In genomic region chr7:103825536-103826254, GRCm38 (mm10) we compare ENCODE assay signal across 32 mouse cellular contexts. TPM values are rescaled to one million over a fixed set of nuclear protein-coding genes. Genes with fewer than 3 reads are reported as not detected.
DNase-seq lines count a peak whose midpoint lies in the region; ATAC-seq and TF ChIP-seq lines count a peak whose summit lies in the region.
"Had no signal": no experiment of that assay in that cellular context is flagged by ENCODE, and none has a peak within 500 bp of the region (broad histone marks: within the 10 kb centered on the region; RNA-seq: fewer than 3 reads in every experiment).

No protein-coding gene starts in this region.

- H3K27ac ChIP-seq in intestine, embryonic 15.5 days = no peak overlapping the region
- no peak overlapping the region for H3K27ac ChIP-seq in intestine, postnatal 0 days (ENCODE audit: low read depth, low read length)
- H3K27ac ChIP-seq in liver, embryonic 11.5 days (ENCODE audit: low read depth, low read length) = no peak overlapping the region
- H3K27ac ChIP-seq in liver, postnatal 0 days (ENCODE audit: low read depth) = peak overlapping the region; percentile 85
- H3K27ac ChIP-seq: embryonic facial prominence, embryonic 10.5 days; forebrain, embryonic 12.5 days; heart, embryonic 15.5 days; hindbrain, embryonic 13.5 days; layer of hippocampus, adult 2 months; midbrain, embryonic 12.5 days had no signal

- H3K9me3 ChIP-seq in intestine, embryonic 15.5 days = no peaks in the 10 kb centered on the region
- no peaks in the 10 kb centered on the region for H3K9me3 ChIP-seq in intestine, postnatal 0 days (ENCODE audit: control insufficient read depth)
- no peaks in the 10 kb centered on the region for H3K9me3 ChIP-seq in liver, embryonic 11.5 days (ENCODE audit: control insufficient read depth, low read length)
- H3K9me3 ChIP-seq in liver, postnatal 0 days (ENCODE audit: low read length) = no peaks in the 10 kb centered on the region
- H3K9me3 ChIP-seq: embryonic facial prominence, embryonic 10.5 days; forebrain, embryonic 12.5 days; heart, embryonic 15.5 days; hindbrain, embryonic 13.5 days; midbrain, embryonic 12.5 days had no signal

- H3K4me1 ChIP-seq in intestine, embryonic 15.5 days (replicated peaks) = no peaks in the 10 kb centered on the region
- no peaks in the 10 kb centered on the region for H3K4me1 ChIP-seq in intestine, postnatal 0 days (replicated peaks; ENCODE audit: control insufficient read depth, insufficient read depth, low read length)
- peaks cover 10% of the 10 kb centered on the region for H3K4me1 ChIP-seq in liver, embryonic 11.5 days (replicated peaks; ENCODE audit: control insufficient read depth, insufficient read depth, low read length)
- H3K4me1 ChIP-seq in liver, postnatal 0 days (ENCODE audit: insufficient read depth) = 0 out of 2 replicates have a peak, but pooled peaks cover 2% of the 10 kb centered on the region
- H3K4me1 ChIP-seq: embryonic facial prominence, embryonic 10.5 days; forebrain, embryonic 12.5 days; heart, embryonic 15.5 days; hindbrain, embryonic 13.5 days; midbrain, embryonic 12.5 days had no signal

- peak; percentile 84 for DNase-seq in c-Kit-positive CD71-positive TER-119-positive erythroid progenitor cells, embryonic 14.5 days (ENCODE audit: low spot score)
- DNase-seq in liver, embryonic 11.5 days (ENCODE audit: low spot score) = no peak
- no peak for DNase-seq in liver, postnatal 0 days
- no peak for DNase-seq in gastrocnemius, postnatal 4 days (ENCODE audit: low spot score in 2 of 2)
- DNase-seq in yolk sac, embryonic 10.5 days (ENCODE audit: low spot score) = no peak
- DNase-seq in ovary, postnatal 36 days (ENCODE audit: low spot score) = no peak
- DNase-seq: adrenal gland, postnatal 14 days; cerebellum, adult 9-10 months; gastrocnemius, postnatal 25 days; heart, postnatal 36 days; kidney, adult 8-10 months; kidney, postnatal 25 days; lung, postnatal 10 days; right cerebral cortex, postnatal 14 days; spleen, adult 18-20 months; thymus, adult 18-20 months; thymus, postnatal 4 days had no signal

- H3K27me3 ChIP-seq in intestine, embryonic 15.5 days (replicated peaks) = no peaks in the 10 kb centered on the region
- H3K27me3 ChIP-seq in intestine, postnatal 0 days (replicated peaks; ENCODE audit: control insufficient read depth, insufficient read depth, low read length) = no peaks in the 10 kb centered on the region
- H3K27me3 ChIP-seq in liver, embryonic 11.5 days (replicated peaks; ENCODE audit: control insufficient read depth, insufficient read depth, low read length) = no peaks in the 10 kb centered on the region
- no peaks in the 10 kb centered on the region for H3K27me3 ChIP-seq in liver, postnatal 0 days (ENCODE audit: insufficient read depth, low read length)
- H3K27me3 ChIP-seq: forebrain, embryonic 12.5 days; heart, embryonic 15.5 days; hindbrain, embryonic 13.5 days; midbrain, embryonic 12.5 days had no signal

- peak; percentile 65 for TF ChIP-seq EP300 in liver, postnatal 0 days (IDR thresholded peaks at IDR 0.05; ENCODE audit: low read depth)

- no peaks in the 10 kb centered on the region for H3K36me3 ChIP-seq in intestine, embryonic 15.5 days
- no peaks in the 10 kb centered on the region for H3K36me3 ChIP-seq in intestine, postnatal 0 days (ENCODE audit: control insufficient read depth, insufficient read depth)
- H3K36me3 ChIP-seq in liver, embryonic 11.5 days (ENCODE audit: control insufficient read depth, insufficient read depth, low read length) = no peaks in the 10 kb centered on the region
- H3K36me3 ChIP-seq in liver, postnatal 0 days (replicated peaks; ENCODE audit: insufficient read depth, low read length) = no peaks in the 10 kb centered on the region
- H3K36me3 ChIP-seq: embryonic facial prominence, embryonic 10.5 days; forebrain, embryonic 12.5 days; heart, embryonic 15.5 days; hindbrain, embryonic 13.5 days; midbrain, embryonic 12.5 days had no signal

- ATAC-seq in intestine, embryonic 15.5 days = peak; percentile 84; the same call in 1 of the 2 replicates
- ATAC-seq in intestine, postnatal 0 days = no peak
- peak; percentile 80 for ATAC-seq in liver, embryonic 11.5 days (replicated peaks; ENCODE audit: low FRiP score)
- ATAC-seq in liver, postnatal 0 days = peak; percentile 59

- no peak overlapping the region for H3K4me2 ChIP-seq in intestine, embryonic 15.5 days (replicated peaks)
- H3K4me2 ChIP-seq in intestine, postnatal 0 days (replicated peaks; ENCODE audit: low read depth) = no peak overlapping the region
- no peak overlapping the region for H3K4me2 ChIP-seq in liver, embryonic 11.5 days
- H3K4me2 ChIP-seq in liver, postnatal 0 days (ENCODE audit: low read depth, low read length) = no peak overlapping the region; the same call in 1 of the 2 replicates
- H3K4me2 ChIP-seq: forebrain, embryonic 12.5 days; heart, embryonic 15.5 days; hindbrain, embryonic 13.5 days; midbrain, embryonic 12.5 days had no signal

- no peak for TF ChIP-seq CTCF in intestine, postnatal 0 days (IDR thresholded peaks at IDR 0.05; ENCODE audit: low read depth)
- TF ChIP-seq CTCF in liver, postnatal 0 days (IDR thresholded peaks at IDR 0.05; ENCODE audit: low read depth) = no peak

- WGBS in intestine, embryonic 15.5 days = 87% methylated on average over 3 of the region's 3 CpGs
- 91% methylated on average over 3 of the region's 3 CpGs for WGBS in intestine, postnatal 0 days
- WGBS in liver, embryonic 11.5 days = 90% methylated on average over 3 of the region's 3 CpGs
- WGBS in liver, postnatal 0 days (ENCODE audit: insufficient replicate concordance) = 79% methylated on average over 3 of the region's 3 CpGs

- no peak overlapping the region for H3K9ac ChIP-seq in intestine, embryonic 15.5 days
- no peak overlapping the region for H3K9ac ChIP-seq in intestine, postnatal 0 days (ENCODE audit: low read depth, low read length)
- no peak overlapping the region for H3K9ac ChIP-seq in liver, embryonic 11.5 days (ENCODE audit: low read depth, low read length)
- no peak overlapping the region for H3K9ac ChIP-seq in liver, postnatal 0 days (replicated peaks)
- H3K9ac ChIP-seq: forebrain, embryonic 12.5 days; heart, embryonic 15.5 days; hindbrain, embryonic 13.5 days; midbrain, embryonic 12.5 days had no signal

- H3K4me3 ChIP-seq in intestine, embryonic 15.5 days (replicated peaks) = no peak overlapping the region
- H3K4me3 ChIP-seq in intestine, postnatal 0 days (ENCODE audit: low read depth, low read length) = no peak overlapping the region
- no peak overlapping the region for H3K4me3 ChIP-seq in liver, embryonic 11.5 days (ENCODE audit: low read depth, low read length)
- H3K4me3 ChIP-seq in liver, postnatal 0 days (ENCODE audit: low read depth, low read length) = peak overlapping the region; percentile 40
- H3K4me3 ChIP-seq: embryonic facial prominence, embryonic 10.5 days; forebrain, embryonic 12.5 days; heart, embryonic 15.5 days; hindbrain, embryonic 13.5 days; layer of hippocampus, adult 2 months; midbrain, embryonic 12.5 days had no signal

RNA-seq across cellular contexts. Expression of gene Hbb-bs, which starts 2.2 kb away (rescaled TPM):
- 7,434 and 7,479 TPM in 2 replicates for polyA plus RNA-seq in intestine, embryonic 15.5 days (2015; fragmentation: Nextera tagmentation; extraction: Ambion mirVana)
- polyA plus RNA-seq in intestine, postnatal 0 days (2015; fragmentation: Nextera tagmentation; extraction: Ambion mirVana) = 726 and 1,073 TPM in 2 replicates
- polyA plus RNA-seq in liver, embryonic 11.5 days (2014; fragmentation: Nextera tagmentation; extraction: Ambion mirVana) = 9,439 and 11,024 TPM in 2 replicates
- 51,353 and 55,260 TPM in 2 replicates for polyA plus RNA-seq in liver, postnatal 0 days (2015; fragmentation: Nextera tagmentation; extraction: Ambion mirVana)
- total RNA-seq in gastrocnemius, postnatal 4 days (2021) = 100 to 1,000 TPM; 289 to 541 TPM

RNA-seq across cellular contexts. Expression of gene Hbb-bt, which starts 11.9 kb away (rescaled TPM):
- polyA plus RNA-seq in intestine, embryonic 15.5 days (2015; fragmentation: Nextera tagmentation; extraction: Ambion mirVana) = 2,721 and 2,775 TPM in 2 replicates
- 164 and 228 TPM in 2 replicates for polyA plus RNA-seq in intestine, postnatal 0 days (2015; fragmentation: Nextera tagmentation; extraction: Ambion mirVana)
- 7,398 and 7,943 TPM in 2 replicates for polyA plus RNA-seq in liver, embryonic 11.5 days (2014; fragmentation: Nextera tagmentation; extraction: Ambion mirVana)
- 16,738 and 17,184 TPM in 2 replicates for polyA plus RNA-seq in liver, postnatal 0 days (2015; fragmentation: Nextera tagmentation; extraction: Ambion mirVana)
- total RNA-seq in gastrocnemius, postnatal 4 days (2021) = 10 to 100 TPM; 62.8 to 81.8 TPM

RNA-seq across cellular contexts. Expression of gene Hbb-bh2, which starts 14.6 kb away (rescaled TPM):
- polyA plus RNA-seq in intestine, embryonic 15.5 days (2015; fragmentation: Nextera tagmentation; extraction: Ambion mirVana) = not detected in 2 replicates
- not detected in 2 replicates for polyA plus RNA-seq in intestine, postnatal 0 days (2015; fragmentation: Nextera tagmentation; extraction: Ambion mirVana)
- polyA plus RNA-seq in liver, embryonic 11.5 days (2014; fragmentation: Nextera tagmentation; extraction: Ambion mirVana) = not detected in 2 replicates
- polyA plus RNA-seq in liver, postnatal 0 days (2015; fragmentation: Nextera tagmentation; extraction: Ambion mirVana) = not detected in 2 replicates
- total RNA-seq in gastrocnemius, postnatal 4 days (2021) = not detected
- total RNA-seq: adrenal gland, postnatal 14 days; common myeloid progenitor, adult 5-6 weeks; gastrocnemius, postnatal 25 days; heart, adult 8-10 months; heart, postnatal 36 days; layer of hippocampus, adult 2 months; layer of hippocampus, postnatal 36 days; left cerebral cortex, postnatal 36 days; megakaryocyte, adult 5-6 weeks had no signal
- polyA plus RNA-seq: heart, embryonic 15.5 days; hindbrain, embryonic 13.5 days; limb, embryonic 14.5 days; midbrain, embryonic 12.5 days; neural tube, embryonic 11.5 days had no signal

RNA-seq across cellular contexts. Expression of gene Hbb-bh1, which starts 17.3 kb away (rescaled TPM):
- polyA plus RNA-seq in intestine, embryonic 15.5 days (2015; fragmentation: Nextera tagmentation; extraction: Ambion mirVana) = 2.0 and 2.2 TPM in 2 replicates
- not detected in 2 replicates for polyA plus RNA-seq in intestine, postnatal 0 days (2015; fragmentation: Nextera tagmentation; extraction: Ambion mirVana)
- 4,066 and 4,428 TPM in 2 replicates for polyA plus RNA-seq in liver, embryonic 11.5 days (2014; fragmentation: Nextera tagmentation; extraction: Ambion mirVana)
- 1.8 and 2.5 TPM in 2 replicates for polyA plus RNA-seq in liver, postnatal 0 days (2015; fragmentation: Nextera tagmentation; extraction: Ambion mirVana)
- total RNA-seq in gastrocnemius, postnatal 4 days (2021) = not detected
- total RNA-seq: adrenal gland, postnatal 14 days; common myeloid progenitor, adult 5-6 weeks; gastrocnemius, postnatal 25 days; heart, adult 8-10 months; heart, postnatal 36 days; layer of hippocampus, adult 2 months; layer of hippocampus, postnatal 36 days; left cerebral cortex, postnatal 36 days; megakaryocyte, adult 5-6 weeks had no signal

RNA-seq across cellular contexts. Expression of gene Hbb-y, which starts 27.3 kb away (rescaled TPM):
- 165 and 266 TPM in 2 replicates for polyA plus RNA-seq in intestine, embryonic 15.5 days (2015; fragmentation: Nextera tagmentation; extraction: Ambion mirVana)
- polyA plus RNA-seq in intestine, postnatal 0 days (2015; fragmentation: Nextera tagmentation; extraction: Ambion mirVana) = 0.52 TPM in 1 of 2 replicates, not detected in the other
- polyA plus RNA-seq in liver, embryonic 11.5 days (2014; fragmentation: Nextera tagmentation; extraction: Ambion mirVana) = 15,021 and 16,786 TPM in 2 replicates
- 5.5 and 5.6 TPM in 2 replicates for polyA plus RNA-seq in liver, postnatal 0 days (2015; fragmentation: Nextera tagmentation; extraction: Ambion mirVana)
- not detected for total RNA-seq in gastrocnemius, postnatal 4 days (2021)
- total RNA-seq: adrenal gland, postnatal 14 days; gastrocnemius, postnatal 25 days; heart, adult 8-10 months; heart, postnatal 36 days; layer of hippocampus, adult 2 months; layer of hippocampus, postnatal 36 days; left cerebral cortex, postnatal 36 days; megakaryocyte, adult 5-6 weeks had no signal

Comparison
In these comparisons a context has a peak if more than half of its experiments do, and no peak if none do; other contexts are left out.
1. RNA of gene Hbb-bt, which starts 11.9 kb away (polyA plus RNA-seq): 16,738 to 17,184 TPM in liver, postnatal 0 days, 7,398 to 7,943 TPM in liver, embryonic 11.5 days and 2,721 to 2,775 TPM in intestine, embryonic 15.5 days; 164 to 228 TPM in intestine, postnatal 0 days; every median in the first group is over 10 times any median in the second.